Mouse (Mus musculus) cerebellum, postnatal 4 days (tissue): ENCODE data around the gene Zfand2a.

ENCODE experiments used
- DNase-seq, 2 experiments: peaks; one replicate each; pipeline ENCODE4 v3.0.0; 2022; ENCODE audit warnings: low spot score in 2 of 2, mixed read lengths in 1 of 2

Gene Zfand2a

DNA sequence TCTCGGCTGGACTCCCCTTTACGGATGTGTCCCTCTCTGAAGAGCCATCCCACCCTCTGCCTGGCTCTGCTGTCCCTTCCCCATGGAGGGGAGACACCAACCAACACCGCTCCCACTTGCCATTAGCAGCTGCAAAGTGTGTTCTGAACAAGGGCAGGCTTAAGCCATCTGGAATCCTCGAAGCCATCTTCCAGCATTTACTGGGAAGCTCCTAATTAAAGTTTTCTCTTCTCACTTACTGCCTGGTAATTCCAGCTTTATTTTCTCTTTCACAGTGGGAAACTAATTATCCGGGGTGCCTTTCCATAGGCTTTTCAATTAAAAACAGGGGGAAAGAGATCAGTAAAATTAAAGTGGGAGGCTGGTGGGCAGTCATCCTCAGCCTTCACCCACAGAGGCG, 52.0 kb downstream of the Zfand2a start:
- DNase-seq = no peak

- no peak for DNase-seq
Measured at GRCm38 (mm10) chr5:139429818-139430341, 54.5 kb downstream of the Zfand2a start.

DNA sequence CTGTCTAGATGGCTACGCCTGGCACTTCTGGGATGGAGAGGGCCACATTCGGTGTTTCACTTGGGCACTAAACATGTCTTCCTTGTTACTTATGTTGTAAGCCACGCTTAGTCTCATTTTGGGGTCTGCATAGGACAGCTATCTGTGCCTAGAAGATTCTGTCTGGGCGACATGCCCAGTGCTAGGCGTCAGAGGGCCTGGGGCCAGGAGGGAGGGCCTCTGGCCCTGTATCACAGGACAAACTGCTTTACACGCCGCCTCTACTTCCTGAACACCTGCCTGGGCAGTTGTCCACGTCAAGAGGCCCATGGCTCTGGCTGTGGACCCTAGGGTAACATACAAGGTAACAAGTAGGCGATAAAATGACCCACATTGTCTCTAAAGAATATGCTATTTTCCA, 56.4 kb downstream of the Zfand2a start:
- DNase-seq = peak in 1 of 2 experiments; percentile 45

DNA sequence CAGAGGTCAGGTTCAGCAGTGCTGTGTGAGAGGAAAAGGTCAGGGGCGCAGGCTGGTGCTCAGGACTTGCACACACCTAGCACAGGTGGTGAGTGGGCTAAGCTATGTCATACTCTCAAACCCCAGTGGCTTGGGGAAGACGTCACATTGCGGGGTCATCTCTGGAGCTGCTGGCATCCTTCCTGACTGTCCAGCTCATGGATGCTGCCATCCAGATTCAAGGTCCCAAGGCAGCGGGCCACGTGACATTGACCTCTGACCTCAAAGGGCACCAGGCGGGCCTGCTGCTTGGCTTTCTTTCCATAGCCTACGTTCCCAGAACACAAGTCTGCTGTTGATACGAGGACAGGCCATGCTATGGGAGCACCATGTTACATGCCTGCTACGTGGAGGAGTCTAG, 57.3 kb downstream of the Zfand2a start:
- DNase-seq = no peak

- no peak for DNase-seq
Measured at GRCm38 (mm10) chr5:139425198-139425597, 59.2 kb downstream of the Zfand2a start.

- peak in 1 of 2 experiments; percentile 72 for DNase-seq
Measured at GRCm38 (mm10) chr5:139423026-139423865, 61.1 kb downstream of the Zfand2a start, which contains the start of gene Gper1. Gene Gper1 (plus strand): TSS chr5:139423151.
